Mouse (Mus musculus) thymus, adult 2 months (tissue): ENCODE data around the gene Tenm4.

Experiments used
- CTCF ChIP-seq: fragments of 200-500 bp; IDR thresholded peaks from 2 replicates; pipeline ENCODE4 v1.5.1; 2012; ENCODE audit warnings: mild to moderate bottlenecking, control low read depth, low read length, moderate library complexity, borderline replicate concordance; ENCODE audit not compliant: control insufficient read depth, poor library complexity, insufficient read depth; ENCODE audit errors: extremely low read depth
- POLR2A ChIP-seq: fragments of 200-500 bp; IDR thresholded peaks from 2 replicates; pipeline ENCODE4 v1.6.1; 2012; ENCODE audit warnings: mild to moderate bottlenecking, low read length, control low read depth, moderate library complexity; ENCODE audit not compliant: control insufficient read depth, poor library complexity, insufficient read depth; ENCODE audit errors: extremely low read depth

DNA sequence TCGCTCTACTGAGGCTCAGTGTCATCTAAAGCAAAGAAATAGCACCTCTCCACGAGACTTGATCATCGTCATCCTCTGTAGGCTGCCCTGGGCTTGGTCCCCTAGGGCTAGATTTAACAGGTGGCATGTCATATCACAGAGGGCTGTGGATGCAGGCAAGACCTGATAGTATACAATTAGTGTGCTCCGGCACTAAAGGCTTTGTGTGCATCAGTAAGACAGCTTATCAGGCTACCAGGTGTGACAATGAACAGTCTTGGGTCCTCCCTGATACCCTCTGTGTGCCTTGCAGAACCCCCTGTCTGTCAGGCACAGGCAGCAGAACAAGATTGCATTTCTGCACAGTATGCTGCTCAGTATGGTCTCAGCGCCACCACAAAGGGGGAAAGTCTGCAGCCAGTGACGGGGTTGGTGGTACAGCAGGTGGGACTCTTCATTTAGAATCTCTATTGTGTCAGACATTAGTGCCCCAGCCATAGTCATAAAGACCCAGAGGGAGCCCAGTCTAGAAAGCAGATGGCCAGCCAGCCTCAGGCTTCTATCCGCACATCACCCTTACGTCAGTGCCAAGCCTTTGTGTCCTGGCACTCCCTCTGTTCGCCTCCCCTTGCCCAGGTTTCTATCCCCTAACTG lies 309.4 kb downstream of the Tenm4 start:
- TF ChIP-seq CTCF, result no peak
- TF ChIP-seq POLR2A, result no peak
